Mouse (Mus musculus) 416B (cell line): ENCODE data around the gene Kptn.
A peak's percentile ranks its signal among the peaks of the same experiment; 100 is the strongest.

Experiments used
- DNase-seq: peaks from one replicate; pipeline ENCODE4 v3.0.0; 2011; ENCODE audit warnings: low read depth

The Kptn gene

DNA sequence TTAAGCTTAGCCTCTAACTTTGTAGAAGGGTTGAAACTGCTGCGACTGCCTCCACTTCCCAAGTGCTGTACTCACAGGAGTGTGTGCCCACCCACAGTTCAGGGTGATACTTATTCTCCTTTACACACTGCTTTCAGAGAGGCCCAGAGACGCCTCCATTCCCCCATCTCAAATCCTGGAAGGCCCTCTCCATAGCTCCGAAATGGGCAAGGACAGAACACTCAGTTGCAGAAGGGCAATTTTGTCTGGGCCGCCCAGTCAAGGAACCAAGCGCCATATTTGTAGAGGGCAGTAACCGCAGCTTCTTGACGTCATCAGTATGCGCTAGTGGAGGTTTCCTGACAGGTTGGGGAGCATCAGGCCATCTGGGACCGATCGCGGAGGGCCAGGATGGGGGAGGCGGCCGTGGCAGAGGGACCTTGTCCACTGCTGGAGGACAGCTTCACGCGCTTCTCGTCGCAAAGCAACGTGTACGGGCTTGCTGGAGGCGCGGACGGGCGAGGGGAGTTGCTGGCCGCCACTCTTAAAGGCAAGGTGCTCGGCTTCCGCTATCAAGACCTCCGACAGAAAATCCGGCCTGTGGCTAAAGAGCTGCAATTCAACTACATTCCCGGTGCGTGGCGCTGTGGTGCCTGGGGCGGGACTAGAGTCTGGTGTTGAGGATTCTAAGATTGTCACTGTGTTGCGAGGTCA lies at the start of gene Kptn:
TSS of gene Kptn (plus strand) at position 327 of the 693 bp plus-strand sequence.
- DNase-seq: peak; percentile 97

DNA sequence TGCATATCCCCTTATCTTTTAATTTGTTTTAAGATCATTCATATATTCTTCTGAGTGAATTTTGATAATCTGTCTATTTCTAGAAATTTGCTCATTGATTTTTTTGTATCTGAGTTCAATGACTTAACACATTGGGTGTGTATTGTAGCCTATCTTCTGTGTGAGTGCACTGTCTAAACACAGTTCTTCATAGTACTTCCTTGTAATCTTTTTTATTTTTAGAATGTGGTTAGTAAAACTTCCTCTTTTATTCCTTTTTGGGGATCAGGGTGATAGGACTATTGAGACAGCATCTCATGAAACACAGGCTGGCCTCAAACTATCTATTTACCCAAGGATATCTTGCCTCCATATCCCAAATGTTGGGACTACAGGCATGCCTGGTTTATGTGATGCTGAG lies 48.8 kb upstream of the Kptn start:
- DNase-seq: peak; percentile 32

DNA sequence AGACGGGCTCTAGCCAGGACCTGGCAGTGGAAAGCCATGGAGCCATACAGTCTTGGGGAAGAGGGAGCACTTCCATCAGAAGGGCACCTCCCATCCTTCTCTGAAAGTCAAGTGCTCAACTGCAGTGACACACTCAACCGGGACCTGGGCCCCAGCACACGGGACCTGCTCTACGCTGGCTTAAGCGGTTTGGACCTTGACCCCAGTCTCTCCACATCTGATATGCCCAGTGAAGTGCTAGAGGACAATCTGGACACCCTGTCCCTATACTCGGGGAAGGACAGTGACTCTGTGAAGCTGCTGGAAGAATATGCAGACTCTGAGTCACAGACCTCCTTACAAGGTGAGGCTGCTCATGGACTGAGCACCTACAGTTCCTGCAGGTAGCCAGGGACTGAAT lies 47.8 kb upstream of the Kptn start:
- DNase-seq: no peak

DNA sequence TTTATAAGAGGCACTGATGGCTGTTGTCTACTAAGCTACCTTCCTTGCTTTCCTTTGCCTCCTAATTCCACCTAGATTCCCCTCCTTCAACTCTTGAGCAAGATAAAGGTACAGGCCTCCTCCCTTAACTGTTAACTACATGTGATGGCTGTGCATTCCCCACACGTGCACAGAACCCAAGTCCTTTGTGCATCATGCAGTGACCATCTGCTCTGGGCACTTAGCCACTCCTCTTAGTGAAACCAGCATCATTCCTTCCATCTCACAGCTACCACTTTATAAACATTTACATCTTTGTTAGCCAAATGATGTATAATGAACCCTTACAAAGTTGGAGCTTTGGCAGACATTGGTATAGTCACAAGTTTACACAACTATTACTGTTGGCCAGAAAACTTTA lies 39.7 kb upstream of the Kptn start:
- no peak for DNase-seq

DNA sequence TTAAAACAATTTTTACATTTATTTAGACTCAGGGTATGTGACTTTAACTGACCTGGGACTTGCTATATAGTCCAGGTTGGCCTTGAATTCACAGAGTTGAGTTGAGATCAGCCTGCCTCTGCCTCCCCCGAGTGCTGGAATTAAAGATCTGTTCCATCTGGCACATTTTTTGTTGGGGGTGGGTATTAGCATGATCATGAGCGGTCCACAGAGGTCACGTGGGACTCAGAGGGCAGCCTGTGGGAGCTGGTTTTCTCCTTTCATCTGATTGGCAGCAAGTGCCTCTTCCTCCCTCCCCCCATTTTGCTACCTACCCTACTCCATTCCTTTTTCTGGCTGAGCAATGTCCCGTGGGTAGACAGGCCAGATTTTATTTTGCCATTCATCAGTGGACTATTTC lies 39.1 kb upstream of the Kptn start:
- DNase-seq: no peak

DNA sequence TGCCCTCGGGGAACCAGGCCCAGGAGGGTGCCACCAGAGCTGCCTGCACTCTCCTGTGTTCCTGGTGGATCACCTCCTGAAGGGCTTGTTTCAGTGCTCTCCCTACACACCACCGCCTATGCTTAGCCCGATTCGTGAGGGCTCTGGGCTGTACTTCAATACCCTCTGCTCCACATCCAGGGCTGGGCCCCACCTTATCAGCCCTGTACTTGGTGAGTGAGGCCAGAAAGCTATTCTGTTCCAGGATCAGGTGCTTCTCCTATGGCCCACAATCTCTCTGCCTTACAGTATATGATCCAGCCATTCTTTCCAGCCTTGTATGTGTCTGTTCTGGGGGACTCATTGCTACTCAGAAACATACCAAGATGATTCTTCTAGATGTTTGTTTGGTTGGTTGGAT lies 36.3 kb upstream of the Kptn start:
- DNase-seq: no peak

DNA sequence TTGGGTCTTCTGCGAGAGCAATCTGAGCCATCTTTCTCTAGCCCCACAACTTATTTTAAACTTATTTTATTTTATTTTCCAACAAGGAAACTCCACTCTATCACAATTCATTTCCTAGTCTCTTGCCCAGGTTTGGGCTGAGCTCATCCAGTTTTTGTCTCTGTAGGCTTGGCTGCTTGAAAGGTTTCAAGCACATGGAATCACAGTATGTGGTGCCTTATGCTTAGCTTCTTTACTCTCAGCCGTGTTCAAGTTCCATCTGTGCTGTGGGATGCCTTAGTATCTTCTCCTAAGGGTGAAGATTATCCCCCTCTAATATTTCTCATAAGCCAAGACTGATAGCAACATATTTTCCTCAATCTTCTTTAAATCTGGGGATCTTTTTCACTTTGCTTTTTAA lies 32.1 kb upstream of the Kptn start:
- no peak for DNase-seq

DNA sequence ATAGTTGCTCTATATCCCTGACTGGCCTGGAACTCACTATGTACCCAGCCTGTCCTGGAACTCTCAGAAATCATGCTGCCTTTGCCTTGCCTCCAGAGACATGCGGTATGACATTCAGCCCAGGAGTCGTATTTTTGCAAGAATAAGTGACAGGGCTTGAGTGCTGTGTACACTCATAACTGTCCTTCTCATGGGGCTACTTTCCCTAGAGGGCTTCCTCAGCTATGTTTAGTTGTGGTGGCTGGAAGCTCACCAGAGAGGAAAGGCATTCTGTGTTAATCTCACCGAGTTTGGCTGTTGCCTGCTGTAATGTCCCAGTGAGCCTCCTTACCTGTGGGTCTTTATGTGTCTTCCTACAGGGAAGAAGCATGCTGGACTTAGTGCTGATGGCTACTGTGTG lies 25.1 kb upstream of the Kptn start:
- no peak for DNase-seq

DNA sequence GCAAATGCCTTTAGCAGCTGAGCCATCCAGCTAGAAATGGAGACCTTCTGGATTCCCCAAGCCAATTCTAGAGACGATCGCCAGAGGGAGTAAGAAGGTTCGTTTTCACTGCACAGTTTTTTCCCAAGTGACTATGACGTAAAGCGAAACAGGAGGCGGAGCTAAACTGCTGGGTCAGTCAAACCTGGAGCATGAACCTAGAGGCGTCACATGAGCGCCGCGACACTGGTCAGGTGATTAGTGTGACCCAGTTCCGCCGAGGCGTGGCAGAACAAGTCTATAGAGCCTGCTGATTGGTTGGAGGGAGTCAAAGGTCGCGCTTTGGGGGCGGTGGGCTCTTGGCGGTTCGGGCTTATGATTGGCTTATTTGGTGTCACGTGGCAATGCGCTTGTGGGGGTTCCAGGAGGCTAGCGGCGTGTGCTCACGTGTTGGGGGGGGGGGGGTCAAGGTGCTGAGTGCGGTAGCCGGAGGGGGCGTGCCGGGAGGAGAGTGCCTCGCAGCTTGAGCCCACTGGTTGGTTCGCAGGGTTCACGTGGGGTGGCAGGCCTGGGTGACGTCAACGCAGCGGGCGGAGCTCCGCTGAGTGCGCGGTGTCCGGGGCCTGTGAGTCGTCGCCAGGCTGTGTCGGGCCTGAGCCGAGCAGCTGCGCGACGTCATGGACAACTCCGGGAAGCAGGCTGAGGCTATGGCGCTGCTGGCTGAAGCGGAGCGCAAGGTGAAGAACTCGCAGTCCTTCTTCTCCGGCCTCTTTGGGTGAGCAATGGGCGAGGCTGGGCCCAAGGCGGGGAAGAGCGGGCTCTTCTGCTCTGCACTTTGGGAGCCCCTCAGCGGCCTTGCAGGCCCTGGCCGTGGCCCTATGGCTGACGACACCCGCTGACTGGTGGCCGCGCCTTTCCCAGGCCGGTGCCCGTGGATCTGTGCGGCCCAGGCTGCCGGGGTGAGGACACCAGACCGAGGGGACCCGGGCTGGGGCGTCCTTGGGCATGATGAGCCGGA lies 21.4 kb upstream of the Kptn start, which contains the start of gene Napa:
TSS of gene Napa (plus strand) at position 438 of the 997 bp plus-strand sequence.
- DNase-seq: peak; percentile 100

DNA sequence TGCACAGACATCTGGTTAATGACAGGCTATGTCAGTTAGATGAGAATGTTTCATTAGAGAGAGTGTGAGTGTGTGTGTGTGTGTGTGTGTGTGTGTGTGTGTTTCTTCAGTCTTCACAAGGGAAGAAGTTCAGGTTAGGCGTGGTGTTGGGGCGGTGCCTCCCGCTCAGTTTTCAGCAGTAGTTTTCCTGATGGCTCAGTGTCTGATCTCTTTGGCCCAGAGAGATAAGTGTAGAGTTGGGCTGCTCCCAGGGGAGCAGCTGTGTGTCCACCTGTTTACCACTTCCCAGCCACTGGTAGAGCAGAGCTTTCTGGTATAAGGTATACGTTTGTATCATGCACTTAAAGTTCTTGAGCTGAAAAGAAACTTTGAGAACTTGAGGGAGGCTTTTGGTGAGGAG lies 19.8 kb upstream of the Kptn start:
- no peak for DNase-seq

DNA sequence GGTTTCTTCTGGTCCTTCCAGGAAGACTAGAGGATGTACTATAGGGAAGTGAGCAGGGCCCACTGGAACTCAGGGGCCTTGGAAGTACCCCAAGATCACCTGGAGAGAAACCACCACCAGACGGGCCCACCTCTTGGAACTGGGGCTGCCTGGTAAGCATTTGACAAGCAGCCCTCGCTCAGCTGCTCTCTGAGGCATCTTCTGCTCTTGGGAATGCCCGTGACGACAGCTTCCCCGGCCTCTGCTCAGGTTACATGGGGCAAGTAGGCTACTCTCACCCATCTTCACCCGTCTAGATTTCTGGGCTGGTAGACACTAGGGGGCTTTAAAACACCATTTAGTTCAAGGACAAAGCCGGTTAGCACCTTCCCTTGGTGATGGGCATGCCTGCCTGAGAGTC lies 18.6 kb upstream of the Kptn start:
- DNase-seq: no peak

DNA sequence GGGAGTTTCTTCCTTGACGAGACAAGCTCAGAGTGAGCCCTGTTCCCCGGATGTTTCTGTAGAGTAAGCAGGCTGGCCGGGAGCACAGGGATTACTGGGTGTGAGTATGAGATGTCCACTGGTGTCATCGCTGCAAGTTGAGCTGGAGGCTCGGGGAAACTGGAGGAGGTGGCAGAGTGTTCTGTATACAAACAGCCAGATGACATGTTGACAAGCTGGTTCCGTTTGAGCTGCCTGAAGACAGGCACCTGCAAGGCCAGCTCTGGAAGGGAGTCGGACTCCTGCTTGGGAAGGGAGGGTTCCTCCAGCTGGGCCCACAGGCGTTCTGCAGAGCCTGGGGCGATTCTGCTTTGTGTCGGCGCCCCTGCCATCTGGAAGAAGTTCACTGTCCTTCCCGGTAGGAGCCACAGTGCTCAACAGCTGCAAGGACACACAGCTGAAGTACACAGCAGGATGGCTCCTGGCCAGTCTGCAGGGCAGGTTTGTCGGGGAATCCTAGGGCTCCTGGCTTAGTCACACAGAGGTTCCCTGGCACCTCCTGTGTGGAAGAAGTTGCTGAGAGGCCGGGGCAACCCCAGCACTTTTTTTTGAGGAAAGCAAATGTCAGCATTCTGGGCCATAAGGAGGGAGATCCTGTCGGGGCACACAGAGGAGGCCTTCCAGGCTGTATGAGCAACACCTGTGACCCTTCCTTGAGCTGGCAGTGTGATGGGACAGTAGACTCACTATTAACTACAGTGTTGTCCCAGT lies 17.8 kb upstream of the Kptn start:
- DNase-seq: no peak

DNA sequence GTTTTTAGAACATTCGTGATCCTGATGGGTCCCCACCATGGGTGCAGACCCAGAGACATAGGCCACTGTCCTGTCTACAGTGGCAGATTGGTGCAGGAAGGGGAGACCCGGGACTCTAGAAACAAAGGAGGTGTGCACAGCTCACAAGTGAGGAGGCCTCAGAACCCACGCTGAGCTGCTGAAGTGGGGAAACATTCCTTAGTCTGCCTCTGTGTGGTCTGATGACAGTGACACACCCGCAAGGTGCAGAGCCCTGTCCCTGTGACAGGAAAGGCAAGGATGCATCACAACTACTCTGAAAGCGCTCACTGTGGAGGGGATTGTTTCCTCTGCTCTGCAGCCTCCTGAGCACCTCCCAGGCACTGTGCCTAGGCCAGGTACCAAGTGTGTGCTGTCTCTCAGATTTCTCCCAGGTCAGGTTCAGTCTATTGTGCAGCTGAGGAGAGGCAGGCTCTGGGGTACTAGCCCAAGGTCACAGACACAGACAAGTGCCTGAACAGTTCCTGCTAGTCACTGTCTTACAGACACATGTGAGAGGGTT lies 16.9 kb upstream of the Kptn start:
- DNase-seq: no peak

DNA sequence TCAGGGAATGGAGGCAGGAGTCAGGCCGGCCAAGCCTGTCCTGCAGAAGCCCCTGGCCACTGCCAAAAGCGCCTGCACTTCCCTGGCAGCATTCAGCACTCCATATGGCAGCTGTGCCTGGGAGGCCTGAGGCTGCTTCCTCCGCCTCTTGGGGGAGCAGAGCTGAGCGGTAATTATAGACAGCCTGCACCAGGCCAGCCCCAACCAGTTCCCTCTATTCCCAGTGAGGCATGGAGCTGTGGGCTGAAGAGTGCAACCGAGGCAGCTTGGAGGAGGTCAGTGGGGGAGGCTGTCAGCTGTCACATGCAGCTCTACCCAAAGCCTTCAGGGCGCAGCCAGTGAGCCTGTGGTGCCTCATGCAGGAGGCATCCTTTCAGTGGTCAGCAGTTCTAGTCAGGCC lies 15.9 kb upstream of the Kptn start:
- DNase-seq: no peak

DNA sequence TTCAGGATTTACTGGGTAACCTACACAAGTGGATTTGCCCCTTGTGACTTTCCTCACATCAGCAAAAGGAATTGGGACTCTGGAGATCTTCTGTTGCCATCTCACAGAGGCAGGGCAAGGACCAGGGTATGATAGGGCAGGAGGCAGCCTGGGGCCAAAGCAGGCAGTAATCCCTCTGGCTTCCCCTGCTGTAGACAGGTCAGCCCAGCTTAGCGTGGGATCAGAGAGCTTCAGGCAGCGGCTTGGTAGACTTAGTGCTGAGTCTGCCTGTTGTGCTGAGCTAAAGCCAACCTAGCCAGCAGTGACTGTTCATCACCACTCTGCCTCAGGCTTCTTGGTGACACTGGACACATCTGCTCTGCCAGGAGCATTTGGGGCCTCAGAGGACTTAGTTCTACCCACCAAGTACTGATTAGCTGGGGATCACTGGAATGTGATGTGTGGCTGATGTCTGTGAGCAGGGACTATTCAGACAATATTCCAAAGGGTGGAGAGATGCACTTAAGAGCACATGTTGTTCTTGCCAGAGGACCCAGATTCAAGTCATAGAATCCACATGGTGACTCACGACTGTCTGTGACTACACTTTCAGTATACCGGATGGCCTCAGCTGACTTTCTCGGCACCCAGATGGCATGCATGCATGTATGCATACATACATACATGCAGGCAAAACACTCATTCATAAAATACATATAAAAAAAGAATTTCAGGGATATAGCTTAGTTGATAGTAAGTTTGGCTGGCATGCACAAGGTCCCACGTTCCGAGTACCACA lies 14.9 kb upstream of the Kptn start:
- DNase-seq: no peak

DNA sequence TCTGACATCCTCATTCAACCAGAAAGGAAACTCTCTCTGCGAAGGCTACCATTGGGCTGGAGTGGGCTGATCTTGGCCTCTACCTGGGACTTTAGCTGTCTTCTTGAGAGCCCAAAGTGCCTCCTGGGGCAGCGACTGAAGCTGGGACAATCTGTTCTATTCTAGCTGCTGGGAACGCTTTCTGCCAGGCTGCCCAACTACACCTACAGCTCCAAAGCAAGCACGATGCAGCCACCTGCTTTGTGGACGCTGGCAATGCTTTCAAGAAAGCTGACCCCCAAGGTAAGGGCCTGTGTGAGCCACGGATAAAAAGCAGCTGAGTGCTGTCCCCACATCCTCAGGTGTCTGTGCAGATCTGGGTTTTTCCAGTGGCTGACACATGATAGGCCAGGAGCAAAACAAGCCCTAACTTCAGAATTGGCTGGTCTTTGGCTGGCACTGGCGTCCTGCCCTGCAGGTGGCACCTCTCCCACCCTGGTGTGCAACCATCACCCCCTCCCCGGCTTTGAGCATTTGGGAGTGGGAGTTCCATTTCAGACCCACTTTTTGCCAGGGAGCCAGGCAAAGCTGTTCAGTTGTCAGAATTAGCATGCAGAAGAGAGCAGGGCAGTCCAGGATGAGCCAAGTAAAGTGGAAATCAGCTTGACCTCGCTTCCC lies 10.7 kb upstream of the Kptn start:
- DNase-seq: no peak

DNA sequence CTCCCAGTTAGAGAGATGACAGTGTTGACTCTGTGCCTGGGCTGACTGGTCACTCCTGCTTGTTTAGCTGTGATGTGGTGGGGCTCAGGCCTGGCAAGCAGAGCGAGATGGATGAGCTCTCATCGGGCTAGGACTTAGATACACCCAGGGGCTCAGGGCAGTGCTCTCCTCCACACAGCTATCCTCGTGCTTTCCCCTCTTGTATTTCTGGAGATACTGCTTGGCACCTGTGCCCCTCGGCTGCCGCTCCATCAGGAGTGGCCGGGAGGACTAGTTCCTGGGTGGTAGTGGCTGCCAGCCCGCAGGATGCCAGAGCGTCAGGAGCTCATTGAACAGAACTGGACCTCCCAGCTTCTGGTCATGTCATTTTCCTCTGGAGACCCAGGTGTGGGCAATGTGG lies 9.5 kb upstream of the Kptn start:
- no peak for DNase-seq

DNA sequence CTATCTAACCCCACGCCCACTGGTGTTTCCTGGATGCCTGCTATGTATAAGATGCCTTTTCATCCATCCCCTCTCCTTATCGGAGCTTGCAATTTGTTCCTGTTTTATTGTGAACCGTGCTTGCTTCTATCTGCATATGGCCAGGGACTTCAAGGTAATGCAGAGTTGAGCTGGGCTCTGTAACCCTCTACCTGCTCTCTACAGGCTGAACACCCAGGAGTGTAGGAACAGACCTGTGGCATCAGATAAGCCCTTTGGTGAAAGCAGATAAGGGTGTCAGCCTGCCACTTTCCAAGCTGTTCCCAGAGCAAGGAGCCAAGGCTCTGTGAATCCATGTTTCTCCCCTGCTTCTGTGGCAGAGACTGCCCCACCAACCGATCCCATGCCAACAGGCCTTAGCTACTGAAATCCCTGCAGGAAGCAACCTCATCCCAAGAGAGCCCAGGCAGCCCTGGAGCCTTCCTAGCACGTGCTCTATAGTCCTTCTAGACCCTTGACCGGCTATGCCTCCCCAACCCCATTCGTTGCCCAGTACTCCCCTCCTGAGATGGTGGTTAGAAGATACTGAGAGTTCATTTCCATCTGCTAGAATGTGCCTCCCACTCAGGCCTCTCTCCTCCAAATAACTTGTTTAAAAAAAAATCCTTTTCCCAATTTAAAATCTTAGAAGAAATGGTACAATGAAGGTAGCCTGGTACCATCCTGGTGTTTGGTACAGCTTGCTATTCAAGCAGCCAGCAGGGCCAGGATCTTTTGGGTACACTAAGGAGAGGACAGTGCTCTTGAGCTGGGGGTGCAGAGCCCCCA lies 8.2 kb upstream of the Kptn start:
- no peak for DNase-seq

DNA sequence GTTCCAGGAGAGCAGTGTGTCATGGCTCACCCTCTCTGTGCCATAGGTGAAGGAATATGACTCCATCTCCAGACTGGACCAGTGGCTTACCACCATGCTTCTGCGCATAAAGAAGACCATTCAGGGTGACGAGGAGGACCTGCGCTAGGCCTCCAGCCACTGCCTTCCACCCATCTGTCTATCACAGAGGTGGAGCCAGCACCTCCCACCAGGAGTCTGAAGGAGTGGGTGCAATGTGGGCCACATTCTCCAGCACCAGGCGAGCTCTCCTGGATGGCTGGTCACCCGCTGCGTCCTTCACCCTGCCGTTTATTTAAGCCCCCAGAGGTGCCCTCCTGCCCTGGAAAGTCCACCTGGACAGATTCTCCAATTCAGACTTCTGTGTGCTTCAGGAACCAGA lies 3.3 kb upstream of the Kptn start:
- DNase-seq: no peak

DNA sequence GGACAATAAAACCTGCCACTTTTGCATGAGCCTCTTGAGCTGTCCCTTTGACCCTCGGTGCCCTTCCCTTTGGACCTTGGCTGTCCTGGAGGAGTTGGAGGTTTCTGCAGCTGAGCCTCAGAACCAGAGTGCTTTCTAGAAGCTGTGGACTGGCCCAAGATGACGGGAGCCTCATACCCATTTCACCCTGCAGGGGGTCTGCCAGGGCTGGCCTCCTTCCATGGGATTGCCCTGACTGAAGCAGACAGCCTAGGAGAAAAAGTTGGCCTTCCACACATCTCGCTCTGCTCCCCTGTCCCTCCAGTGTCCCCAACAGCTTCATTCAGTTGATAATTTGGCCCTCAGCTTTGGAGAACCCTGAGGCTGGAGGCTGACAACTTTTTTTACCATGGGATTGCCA lies 2.6 kb upstream of the Kptn start:
- DNase-seq: no peak
